Mouse (Mus musculus): Measurements from ENCODE around the gene Tmem63c. TPM values are rescaled to one million over a fixed set of nuclear protein-coding genes. Genes with fewer than 3 reads are reported as not detected.
A peak's percentile ranks its signal among the peaks of the same experiment; 100 is the strongest.

Tmem63c gene
- polyA plus RNA-seq, 1 experiment from 2014 or later, result 0.12 TPM

- 91% methylated on average over 7 of the region's 7 CpGs for WGBS
- Histone ChIP-seq H3K9me3 (ENCODE audit: low read length) (no peaks in the 10 kb centered on the region), H3K27me3 (replicated peaks; ENCODE audit: insufficient read depth, low read length) (no peaks in the 10 kb centered on the region), H3K4me3 (ENCODE audit: low read depth, low read length) (no peak overlapping the region), H3K27ac (ENCODE audit: low read length) (no peak overlapping the region), H3K36me3 (ENCODE audit: insufficient read depth, low read length) (no peaks in the 10 kb centered on the region), H3K4me2 (replicated peaks; ENCODE audit: low read depth, low read length) (no peak overlapping the region), H3K9ac (replicated peaks; ENCODE audit: low read depth) (no peak overlapping the region), H3K4me1 (ENCODE audit: insufficient read depth, low read depth, low read length) (no peaks in the 10 kb centered on the region)
- DNase-seq (ENCODE audit: low spot score) (no peak), ATAC-seq (no peak)
- TF ChIP-seq EP300 (IDR thresholded peaks at IDR 0.05) (no peak), CTCF (IDR thresholded peaks at IDR 0.05) (no peak)
These were observed 15.5 kb downstream of the Tmem63c start for GRCm38 (mm10) chr12:87036631-87037030.

GRCm38 (mm10) chr12:87040166-87040565 is 19.0 kb downstream of the Tmem63c start:
- no peaks in the 10 kb centered on the region for H3K27me3 ChIP-seq (replicated peaks; ENCODE audit: insufficient read depth, low read length)
- H3K27ac ChIP-seq (ENCODE audit: low read length), result no peak overlapping the region
- DNase-seq (ENCODE audit: low spot score) (peak; percentile 24), ATAC-seq (no peak)
- no peak overlapping the region for H3K4me2 ChIP-seq (replicated peaks; ENCODE audit: low read depth, low read length)
- no peaks in the 10 kb centered on the region for H3K9me3 ChIP-seq (ENCODE audit: low read length)
- TF ChIP-seq EP300 (IDR thresholded peaks at IDR 0.05) (no peak), CTCF (IDR thresholded peaks at IDR 0.05) (no peak)
- 59% methylated on average over 4 of the region's 4 CpGs for WGBS
- H3K9ac ChIP-seq (replicated peaks; ENCODE audit: low read depth), result no peak overlapping the region
- no peak overlapping the region for H3K4me3 ChIP-seq (ENCODE audit: low read depth, low read length)
- no peaks in the 10 kb centered on the region for H3K4me1 ChIP-seq (ENCODE audit: insufficient read depth, low read depth, low read length)
- H3K36me3 ChIP-seq (ENCODE audit: insufficient read depth, low read length), result no peaks in the 10 kb centered on the region

GRCm38 (mm10) chr12:87040857-87041256 is 19.7 kb downstream of the Tmem63c start:
- no peak for TF ChIP-seq EP300 (IDR thresholded peaks at IDR 0.05)
- no peak for TF ChIP-seq CTCF (IDR thresholded peaks at IDR 0.05)
- Histone ChIP-seq H3K4me1 (ENCODE audit: insufficient read depth, low read depth, low read length) (no peaks in the 10 kb centered on the region), H3K4me2 (replicated peaks; ENCODE audit: low read depth, low read length) (no peak overlapping the region), H3K4me3 (ENCODE audit: low read depth, low read length) (no peak overlapping the region), H3K27me3 (replicated peaks; ENCODE audit: insufficient read depth, low read length) (no peaks in the 10 kb centered on the region), H3K36me3 (ENCODE audit: insufficient read depth, low read length) (no peaks in the 10 kb centered on the region), H3K27ac (ENCODE audit: low read length) (no peak overlapping the region), H3K9me3 (ENCODE audit: low read length) (no peaks in the 10 kb centered on the region), H3K9ac (replicated peaks; ENCODE audit: low read depth) (no peak overlapping the region)
- ATAC-seq (no peak), DNase-seq (ENCODE audit: low spot score) (no peak)
- 75% methylated on average over 7 of the region's 7 CpGs for WGBS

- no peak overlapping the region for H3K4me3 ChIP-seq (ENCODE audit: low read depth, low read length)
- H3K9me3 ChIP-seq (ENCODE audit: low read length), result no peaks in the 10 kb centered on the region
- H3K36me3 ChIP-seq (ENCODE audit: insufficient read depth, low read length), result no peaks in the 10 kb centered on the region
- H3K4me1 ChIP-seq (ENCODE audit: insufficient read depth, low read depth, low read length), result no peaks in the 10 kb centered on the region
- DNase-seq (ENCODE audit: low spot score), result no peak
- no peak overlapping the region for H3K27ac ChIP-seq (ENCODE audit: low read length)
- H3K27me3 ChIP-seq (replicated peaks; ENCODE audit: insufficient read depth, low read length), result no peaks in the 10 kb centered on the region
- no peak overlapping the region for H3K4me2 ChIP-seq (replicated peaks; ENCODE audit: low read depth, low read length)
- no peak overlapping the region for H3K9ac ChIP-seq (replicated peaks; ENCODE audit: low read depth)
- ATAC-seq, result no peak
- WGBS, result 56% methylated on average over 2 of the region's 2 CpGs
- TF ChIP-seq CTCF (IDR thresholded peaks at IDR 0.05) (no peak), EP300 (IDR thresholded peaks at IDR 0.05) (no peak)
These were observed 21.3 kb downstream of the Tmem63c start for GRCm38 (mm10) chr12:87042456-87042855.

GRCm38 (mm10) chr12:87043221-87043620 is 22.1 kb downstream of the Tmem63c start:
- Histone ChIP-seq H3K9ac (replicated peaks; ENCODE audit: low read depth) (no peak overlapping the region), H3K27me3 (replicated peaks; ENCODE audit: insufficient read depth, low read length) (no peaks in the 10 kb centered on the region), H3K4me1 (ENCODE audit: insufficient read depth, low read depth, low read length) (no peaks in the 10 kb centered on the region), H3K36me3 (ENCODE audit: insufficient read depth, low read length) (no peaks in the 10 kb centered on the region), H3K4me2 (replicated peaks; ENCODE audit: low read depth, low read length) (no peak overlapping the region), H3K4me3 (ENCODE audit: low read depth, low read length) (no peak overlapping the region), H3K9me3 (ENCODE audit: low read length) (no peaks in the 10 kb centered on the region), H3K27ac (ENCODE audit: low read length) (no peak overlapping the region)
- ATAC-seq (no peak), DNase-seq (ENCODE audit: low spot score) (no peak)
- TF ChIP-seq EP300 (IDR thresholded peaks at IDR 0.05), result no peak
- no peak for TF ChIP-seq CTCF (IDR thresholded peaks at IDR 0.05)
- WGBS, result 55% methylated on average over 7 of the region's 7 CpGs

- 18% methylated on average over 5 of the region's 5 CpGs for WGBS
- Histone ChIP-seq H3K36me3 (ENCODE audit: insufficient read depth, low read length) (no peaks in the 10 kb centered on the region), H3K27ac (ENCODE audit: low read length) (no peak overlapping the region), H3K4me1 (ENCODE audit: insufficient read depth, low read depth, low read length) (no peaks in the 10 kb centered on the region), H3K9ac (replicated peaks; ENCODE audit: low read depth) (no peak overlapping the region), H3K27me3 (replicated peaks; ENCODE audit: insufficient read depth, low read length) (no peaks in the 10 kb centered on the region), H3K9me3 (ENCODE audit: low read length) (no peaks in the 10 kb centered on the region), H3K4me2 (replicated peaks; ENCODE audit: low read depth, low read length) (no peak overlapping the region), H3K4me3 (ENCODE audit: low read depth, low read length) (no peak overlapping the region)
- TF ChIP-seq CTCF (IDR thresholded peaks at IDR 0.05) (no peak), EP300 (IDR thresholded peaks at IDR 0.05) (no peak)
- no peak for ATAC-seq
- DNase-seq (ENCODE audit: low spot score), result peak; percentile 6
These were observed 23.6 kb downstream of the Tmem63c start for GRCm38 (mm10) chr12:87044711-87045110.

GRCm38 (mm10) chr12:87047536-87047935 is 26.4 kb downstream of the Tmem63c start:
- ATAC-seq (no peak), DNase-seq (ENCODE audit: low spot score) (no peak)
- Histone ChIP-seq H3K9ac (replicated peaks; ENCODE audit: low read depth) (no peak overlapping the region), H3K9me3 (ENCODE audit: low read length) (no peaks in the 10 kb centered on the region), H3K4me1 (ENCODE audit: insufficient read depth, low read depth, low read length) (no peaks in the 10 kb centered on the region), H3K4me2 (replicated peaks; ENCODE audit: low read depth, low read length) (no peak overlapping the region), H3K4me3 (ENCODE audit: low read depth, low read length) (no peak overlapping the region), H3K27me3 (replicated peaks; ENCODE audit: insufficient read depth, low read length) (no peaks in the 10 kb centered on the region), H3K36me3 (ENCODE audit: insufficient read depth, low read length) (no peaks in the 10 kb centered on the region), H3K27ac (ENCODE audit: low read length) (no peak overlapping the region)
- WGBS, result 46% methylated on average over 3 of the region's 3 CpGs
- no peak for TF ChIP-seq CTCF (IDR thresholded peaks at IDR 0.05)
- TF ChIP-seq EP300 (IDR thresholded peaks at IDR 0.05), result no peak
